Mouse (Mus musculus): ENCODE measurements around the gene Chd9. TPM values are rescaled to one million over a fixed set of nuclear protein-coding genes. Genes with fewer than 3 reads are reported as not detected.
"Not testable (repeated sequence)": the region's sequence is repeated elsewhere in the genome, so short reads cannot be mapped to it uniquely, and the experiment has no call there.

Chd9 gene
- polyA plus RNA-seq, 1 experiment from 2014 or later, result 43.9 TPM

DNA sequence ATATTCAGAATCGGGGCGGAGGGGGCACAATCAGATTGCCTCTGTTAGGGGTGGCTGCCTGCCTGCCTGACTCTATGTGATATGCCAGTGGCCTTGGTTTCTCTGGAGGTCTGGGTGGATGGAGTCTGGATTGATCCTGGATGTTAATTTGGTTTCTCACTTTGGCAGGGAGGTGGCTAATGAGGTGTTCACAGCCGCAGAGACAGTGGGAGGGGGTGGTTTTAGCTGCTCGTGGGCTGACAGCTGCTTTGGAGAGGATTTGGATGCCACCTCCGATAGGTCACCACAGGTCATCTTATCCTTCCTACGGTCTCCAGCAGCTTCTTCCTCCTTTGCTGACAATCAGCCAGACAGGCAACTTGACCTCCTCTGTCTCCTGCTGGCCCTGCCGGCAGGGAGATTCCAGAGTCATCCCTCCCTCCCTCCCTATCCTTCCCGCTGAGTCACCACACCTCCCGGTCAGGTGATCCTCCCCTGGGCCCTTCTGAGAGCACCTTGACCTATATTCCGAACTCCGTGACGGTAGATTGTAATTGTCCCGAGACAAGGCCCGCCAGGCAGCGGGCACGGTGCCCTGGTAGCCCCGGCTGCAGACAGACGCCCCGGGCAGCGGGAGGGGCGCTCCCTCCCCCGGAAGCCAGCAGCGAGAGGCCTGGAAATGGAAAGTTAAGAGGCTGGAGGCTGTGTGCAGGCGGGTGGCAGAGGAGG is 48.7 kb downstream of the Chd9 start:
- Histone ChIP-seq H3K4me1 (replicated peaks) (peaks cover 30% of the 10 kb centered on the region), H3K36me3 (no peaks in the 10 kb centered on the region), H3K4me2 (peak overlapping the region; percentile 81), H3K9me3 (replicated peaks) (no peaks in the 10 kb centered on the region), H3K9ac (peak overlapping the region; percentile 56), H3K27ac (peak overlapping the region; percentile 78), H3K4me3 (peak overlapping the region; percentile 57), H3K27me3 (no peaks in the 10 kb centered on the region)
- peak; percentile 80 for ATAC-seq (replicated peaks; ENCODE audit: insufficient number of reproducible peaks, insufficient read depth, low FRiP score, low read depth)
- 3% methylated on average over 24 of the region's 24 CpGs for WGBS

DNA sequence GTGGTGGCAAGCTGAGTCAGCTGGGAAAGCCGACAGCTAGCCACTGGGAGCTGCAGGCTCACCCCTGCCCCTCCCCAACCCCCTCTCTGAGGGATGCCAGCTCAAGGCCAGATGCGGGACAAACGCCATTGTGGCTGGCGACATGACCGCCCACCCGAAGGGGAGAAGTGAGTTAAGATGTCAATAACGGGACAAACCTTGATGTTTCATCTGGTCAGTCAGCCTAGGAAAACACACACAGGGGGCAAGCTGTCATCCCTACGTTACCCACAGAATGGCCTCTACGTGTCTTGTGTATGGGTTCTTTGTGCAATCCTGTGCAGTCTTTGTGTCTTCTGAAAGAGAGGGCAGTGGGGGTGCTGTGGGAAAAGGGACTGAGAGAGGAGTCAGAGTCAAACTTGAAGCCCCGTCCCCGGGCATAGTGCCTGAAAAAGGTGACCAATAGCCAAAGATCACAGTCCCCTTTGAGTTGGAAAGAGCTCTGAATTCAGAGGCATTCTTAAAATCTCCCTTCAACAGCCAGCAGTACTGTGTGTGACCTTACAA is 49.4 kb downstream of the Chd9 start:
- H3K4me1 ChIP-seq (replicated peaks), result peaks cover 30% of the 10 kb centered on the region
- peak overlapping the region; percentile 81 for H3K4me2 ChIP-seq
- no peaks in the 10 kb centered on the region for H3K27me3 ChIP-seq
- no peaks in the 10 kb centered on the region for H3K36me3 ChIP-seq
- WGBS, result 3% methylated on average over 11 of the region's 11 CpGs
- peak overlapping the region; percentile 78 for H3K27ac ChIP-seq
- peak overlapping the region; percentile 56 for H3K9ac ChIP-seq
- no peak for ATAC-seq (replicated peaks; ENCODE audit: insufficient number of reproducible peaks, insufficient read depth, low FRiP score, low read depth)
- no peaks in the 10 kb centered on the region for H3K9me3 ChIP-seq (replicated peaks)
- H3K4me3 ChIP-seq, result peak overlapping the region; percentile 57

DNA sequence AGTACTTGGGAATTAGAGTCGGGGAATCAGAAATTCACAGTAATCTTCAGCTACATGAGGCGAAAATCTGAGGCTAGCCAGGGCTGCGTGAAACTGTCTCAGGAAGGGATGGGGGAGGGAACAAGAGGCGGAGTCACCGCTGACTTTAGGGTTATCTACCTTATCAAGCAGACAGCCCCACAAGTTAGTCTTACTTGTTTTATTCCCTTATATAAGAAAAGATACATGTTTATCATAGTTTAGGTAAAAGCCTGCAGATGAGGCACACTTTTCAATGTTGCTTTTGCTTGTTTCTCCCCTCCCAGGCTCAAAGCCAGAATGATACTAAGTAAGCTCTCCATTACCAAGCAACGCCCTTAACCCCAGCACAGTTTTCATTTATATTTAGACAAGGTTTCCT is 50.4 kb downstream of the Chd9 start:
- H3K27ac ChIP-seq, result no peak overlapping the region
- H3K4me1 ChIP-seq (replicated peaks), result peaks cover 30% of the 10 kb centered on the region
- no peak overlapping the region for H3K4me3 ChIP-seq
- no peak overlapping the region for H3K9ac ChIP-seq
- ATAC-seq (replicated peaks; ENCODE audit: insufficient number of reproducible peaks, insufficient read depth, low FRiP score, low read depth), result no peak
- no peaks in the 10 kb centered on the region for H3K9me3 ChIP-seq (replicated peaks)
- H3K27me3 ChIP-seq, result no peaks in the 10 kb centered on the region
- H3K4me2 ChIP-seq, result no peak overlapping the region
- WGBS, result 58% methylated on average over 6 of the region's 6 CpGs
- no peaks in the 10 kb centered on the region for H3K36me3 ChIP-seq

DNA sequence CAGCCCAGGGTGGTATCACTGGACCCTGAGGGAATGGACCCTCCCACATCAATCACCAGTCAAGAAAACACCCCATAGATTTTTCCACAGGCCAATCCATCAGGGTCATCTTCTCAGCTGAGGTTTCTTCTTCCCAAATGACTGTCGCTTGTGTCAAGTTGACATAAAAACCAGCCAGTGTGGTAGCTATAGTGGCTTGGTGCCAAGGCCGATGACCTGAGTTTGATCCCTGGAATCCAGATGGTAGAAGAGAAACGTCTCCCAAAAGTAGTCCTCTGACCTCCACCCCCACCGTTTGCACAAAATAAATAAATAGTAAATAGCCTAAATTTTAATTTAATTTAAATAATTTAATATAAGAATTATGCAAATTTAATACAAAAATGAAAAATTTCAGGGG is 51.9 kb downstream of the Chd9 start:
- H3K27me3 ChIP-seq, result no peaks in the 10 kb centered on the region
- 70% methylated on average over 4 of the region's 4 CpGs for WGBS
- no peak overlapping the region for H3K9ac ChIP-seq
- H3K4me3 ChIP-seq, result no peak overlapping the region
- H3K9me3 ChIP-seq (replicated peaks), result no peaks in the 10 kb centered on the region
- peaks cover 30% of the 10 kb centered on the region for H3K4me1 ChIP-seq (replicated peaks)
- no peak overlapping the region for H3K4me2 ChIP-seq
- H3K36me3 ChIP-seq, result no peaks in the 10 kb centered on the region
- H3K27ac ChIP-seq, result no peak overlapping the region
- no peak for ATAC-seq (replicated peaks; ENCODE audit: insufficient number of reproducible peaks, insufficient read depth, low FRiP score, low read depth)

DNA sequence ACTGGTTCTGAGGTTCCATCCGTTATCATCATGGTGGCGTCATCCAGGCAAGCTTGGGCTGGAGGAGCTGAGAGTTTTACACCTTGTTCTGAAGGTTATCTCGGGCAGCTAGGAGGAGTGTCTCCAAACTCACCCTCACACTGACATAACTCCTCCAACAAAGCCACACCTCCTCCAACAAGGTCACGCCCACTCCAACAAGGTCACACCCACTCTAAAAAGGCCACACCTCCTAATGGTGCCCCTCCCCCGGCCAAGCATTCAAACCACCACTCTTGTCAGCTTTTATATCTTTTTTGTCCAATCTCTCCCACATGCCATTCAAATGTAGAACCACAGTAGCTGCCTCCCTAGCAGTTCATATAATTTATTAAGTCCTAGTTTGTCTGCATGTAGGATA is 53.0 kb downstream of the Chd9 start:
- no peak overlapping the region for H3K9ac ChIP-seq
- peaks cover 26% of the 10 kb centered on the region for H3K4me1 ChIP-seq (replicated peaks)
- no peak overlapping the region for H3K27ac ChIP-seq
- H3K36me3 ChIP-seq, result no peaks in the 10 kb centered on the region
- H3K9me3 ChIP-seq (replicated peaks), result no peaks in the 10 kb centered on the region
- H3K4me2 ChIP-seq, result no peak overlapping the region
- 79% methylated on average over 5 of the region's 5 CpGs for WGBS
- no peak for ATAC-seq (replicated peaks; ENCODE audit: insufficient number of reproducible peaks, insufficient read depth, low FRiP score, low read depth)
- no peaks in the 10 kb centered on the region for H3K27me3 ChIP-seq
- no peak overlapping the region for H3K4me3 ChIP-seq

DNA sequence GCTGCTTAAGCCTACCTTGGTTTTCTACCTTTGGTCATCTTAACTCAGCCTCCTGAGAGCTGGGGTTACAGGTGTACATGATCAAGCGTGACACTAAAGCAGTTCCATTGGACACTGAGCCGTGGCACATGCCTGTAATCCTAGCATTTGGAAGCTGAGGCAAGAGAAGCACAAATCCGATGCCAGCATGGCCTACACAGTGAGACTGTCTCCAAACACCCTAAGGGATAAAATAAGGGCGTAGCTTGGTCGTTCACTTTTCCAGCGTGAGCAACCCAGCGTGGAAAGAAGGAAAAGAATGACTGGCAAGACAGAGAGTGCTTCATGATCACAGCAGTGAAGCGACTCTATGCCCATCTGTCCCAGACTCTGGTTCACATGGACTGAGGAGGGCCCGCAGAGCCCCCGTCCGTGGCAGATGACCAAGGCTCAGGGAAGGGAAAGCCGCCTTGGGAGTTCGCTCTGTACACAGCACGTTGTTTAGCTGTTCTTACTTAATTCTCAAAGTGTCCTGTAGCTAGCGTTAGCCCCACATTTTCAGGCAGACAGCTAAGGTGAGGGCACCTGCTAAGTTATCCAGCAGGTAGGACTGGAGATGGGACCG is 54.0 kb downstream of the Chd9 start:
- Histone ChIP-seq H3K4me2 (no peak overlapping the region), H3K9ac (no peak overlapping the region), H3K4me3 (no peak overlapping the region), H3K9me3 (replicated peaks) (no peaks in the 10 kb centered on the region), H3K27ac (no peak overlapping the region), H3K27me3 (no peaks in the 10 kb centered on the region), H3K36me3 (no peaks in the 10 kb centered on the region), H3K4me1 (replicated peaks) (peaks cover 16% of the 10 kb centered on the region)
- no peak for ATAC-seq (replicated peaks; ENCODE audit: insufficient number of reproducible peaks, insufficient read depth, low FRiP score, low read depth)
- WGBS, result 88% methylated on average over 16 of the region's 16 CpGs

DNA sequence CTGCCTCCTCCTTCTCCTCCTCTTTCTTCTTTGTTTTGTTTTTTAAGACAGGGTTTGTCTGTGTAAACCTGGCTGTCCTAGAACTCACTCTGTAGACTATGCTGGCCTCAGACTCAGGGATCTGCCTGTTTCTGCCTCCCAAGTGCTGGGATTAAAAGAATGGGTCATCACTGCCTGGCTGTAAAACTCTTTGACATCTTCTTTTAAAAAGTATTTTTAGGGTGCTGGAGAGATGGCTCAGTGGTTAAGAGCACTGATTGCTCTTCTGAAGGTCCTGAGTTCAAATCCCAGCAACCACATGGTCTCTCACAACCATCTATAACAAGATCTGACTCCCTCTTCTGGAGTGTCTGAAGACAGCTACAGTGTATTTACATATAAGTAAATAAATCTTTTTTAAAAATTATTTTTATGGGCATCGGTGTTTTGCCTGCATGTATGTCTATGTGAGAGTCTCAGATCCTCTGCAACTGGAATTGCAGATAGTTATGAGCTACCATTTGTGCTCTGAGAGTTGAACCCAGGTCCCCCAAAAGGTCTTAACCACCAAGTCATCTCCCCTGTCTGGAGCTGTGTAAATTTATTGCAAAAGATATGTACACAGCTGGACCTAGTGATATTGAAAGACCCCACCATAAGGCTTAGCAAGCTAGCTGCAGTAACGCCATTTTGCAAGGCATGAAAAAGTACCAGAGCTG is 57.7 kb downstream of the Chd9 start:
- H3K36me3 ChIP-seq, result no peaks in the 10 kb centered on the region
- H3K27me3 ChIP-seq, result no peaks in the 10 kb centered on the region
- no peaks in the 10 kb centered on the region for H3K9me3 ChIP-seq (replicated peaks)
- ATAC-seq (replicated peaks; ENCODE audit: insufficient number of reproducible peaks, insufficient read depth, low FRiP score, low read depth), result no peak
- H3K4me3 ChIP-seq, result no peak overlapping the region
- H3K9ac ChIP-seq, result no peak overlapping the region
- no peak overlapping the region for H3K27ac ChIP-seq
- 75% methylated on average over 2 of the region's 2 CpGs for WGBS
- no peak overlapping the region for H3K4me2 ChIP-seq
- H3K4me1 ChIP-seq (replicated peaks), result no peaks in the 10 kb centered on the region

DNA sequence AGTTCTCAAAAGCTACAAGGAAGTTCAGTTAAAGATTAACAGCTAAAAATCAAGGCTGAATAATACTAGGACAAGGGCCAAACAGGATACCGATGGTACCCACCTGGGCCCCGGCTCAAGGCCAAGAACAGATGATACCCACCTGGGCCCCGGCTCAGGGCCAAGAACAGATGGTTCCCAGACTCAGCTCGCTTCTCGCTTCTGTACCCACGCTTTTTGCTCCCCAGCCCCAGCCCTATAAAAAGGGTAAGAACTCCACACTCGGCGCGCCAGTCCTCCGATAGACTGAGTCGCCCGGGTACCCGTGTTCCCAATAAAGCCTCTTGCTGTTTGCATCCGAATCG is 58.2 kb downstream of the Chd9 start:
- H3K4me1 ChIP-seq (replicated peaks); H3K4me2 ChIP-seq; H3K36me3 ChIP-seq; ATAC-seq (replicated peaks; ENCODE audit: insufficient number of reproducible peaks, insufficient read depth, low FRiP score, low read depth); H3K27me3 ChIP-seq; H3K27ac ChIP-seq; H3K4me3 ChIP-seq; H3K9ac ChIP-seq; H3K9me3 ChIP-seq (replicated peaks): not testable (repeated sequence)
- WGBS, result no CpG with 5 or more reads among the region's 15 CpGs

DNA sequence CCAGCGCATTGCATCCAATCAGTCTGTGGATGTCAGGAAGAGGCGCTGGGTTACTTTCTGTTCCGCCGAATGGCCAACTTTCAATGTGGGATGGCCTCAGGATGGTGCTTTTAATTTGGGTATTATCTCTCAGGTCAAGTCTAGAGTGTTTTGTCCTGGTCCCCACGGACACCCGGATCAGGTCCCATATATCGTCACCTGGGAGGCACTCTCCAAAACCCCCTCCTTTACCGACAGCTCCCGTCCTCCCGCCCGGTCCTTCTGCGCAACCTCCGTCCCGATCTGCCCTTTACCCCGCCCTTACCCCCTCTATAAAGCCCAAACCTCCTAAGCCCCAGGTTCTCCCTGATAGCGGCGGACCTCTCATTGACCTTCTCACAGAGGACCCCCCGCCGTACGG is 59.2 kb downstream of the Chd9 start:
- H3K36me3 ChIP-seq; ATAC-seq (replicated peaks; ENCODE audit: insufficient number of reproducible peaks, insufficient read depth, low FRiP score, low read depth); H3K27me3 ChIP-seq; H3K9me3 ChIP-seq (replicated peaks); H3K4me1 ChIP-seq (replicated peaks); H3K27ac ChIP-seq; H3K4me2 ChIP-seq; H3K9ac ChIP-seq: not testable (repeated sequence)
- peak overlapping the region; percentile 45 for H3K4me3 ChIP-seq
- no CpG with 5 or more reads among the region's 20 CpGs for WGBS

DNA sequence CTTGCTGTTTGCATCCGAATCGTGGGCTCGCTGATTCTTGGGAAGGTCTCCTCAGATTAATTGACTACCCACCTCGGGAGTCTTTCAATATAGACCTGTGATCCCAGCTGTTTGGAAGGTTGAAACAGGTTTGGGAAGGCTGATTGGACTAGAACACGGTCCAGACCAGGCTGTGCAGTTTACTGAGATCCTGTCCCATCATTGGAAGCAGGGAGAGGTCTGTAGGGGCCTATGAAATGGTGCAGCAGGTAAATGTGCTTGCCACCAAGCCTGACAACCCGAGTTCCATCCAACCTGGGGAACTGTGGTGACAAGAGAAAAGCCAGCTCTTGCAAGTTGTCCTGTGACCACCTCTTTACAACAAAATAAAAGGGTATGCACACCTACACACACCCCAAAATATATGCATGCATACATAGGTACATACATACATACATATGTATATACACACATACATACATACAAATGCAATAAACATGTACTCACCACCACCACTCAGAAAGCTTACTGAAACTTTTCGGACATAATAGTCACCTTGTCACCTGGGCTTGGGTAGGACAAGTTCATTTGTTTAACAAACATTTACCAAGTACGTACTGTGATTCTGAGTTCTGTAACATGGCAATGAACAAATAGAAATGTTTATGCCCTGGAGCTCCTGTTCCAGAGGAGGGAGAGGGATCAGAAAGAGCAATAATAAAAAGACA is 63.9 kb downstream of the Chd9 start:
- no peak for ATAC-seq (replicated peaks; ENCODE audit: insufficient number of reproducible peaks, insufficient read depth, low FRiP score, low read depth)
- Histone ChIP-seq H3K4me2 (no peak overlapping the region), H3K36me3 (no peaks in the 10 kb centered on the region), H3K27me3 (no peaks in the 10 kb centered on the region), H3K27ac (no peak overlapping the region), H3K9me3 (replicated peaks) (no peaks in the 10 kb centered on the region), H3K4me3 (no peak overlapping the region), H3K4me1 (replicated peaks) (peaks cover 4% of the 10 kb centered on the region), H3K9ac (no peak overlapping the region)
- WGBS, result 87% methylated on average over 8 of the region's 8 CpGs

DNA sequence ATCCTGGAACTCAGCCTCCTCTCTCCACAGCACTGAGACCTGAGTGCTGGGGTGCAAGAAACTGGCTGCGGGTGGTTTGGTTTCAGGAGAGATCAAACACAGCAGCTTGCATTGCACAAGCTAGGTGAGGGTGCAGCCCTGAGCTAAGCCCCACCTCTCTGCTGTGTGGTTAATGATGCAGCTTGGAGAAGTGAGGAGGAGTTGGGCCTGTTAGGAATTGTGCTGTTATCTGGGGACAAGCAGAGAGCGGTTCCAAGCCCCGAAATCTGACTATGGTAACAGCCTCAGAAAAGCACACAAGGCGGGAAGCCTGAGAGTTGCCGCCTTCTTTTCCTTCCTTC is 64.4 kb downstream of the Chd9 start:
- H3K27ac ChIP-seq, result no peak overlapping the region
- no peaks in the 10 kb centered on the region for H3K27me3 ChIP-seq
- no peak overlapping the region for H3K4me3 ChIP-seq
- no peaks in the 10 kb centered on the region for H3K9me3 ChIP-seq (replicated peaks)
- WGBS, result 77% methylated on average over 5 of the region's 5 CpGs
- ATAC-seq (replicated peaks; ENCODE audit: insufficient number of reproducible peaks, insufficient read depth, low FRiP score, low read depth), result no peak
- H3K4me2 ChIP-seq, result no peak overlapping the region
- H3K36me3 ChIP-seq, result no peaks in the 10 kb centered on the region
- no peak overlapping the region for H3K9ac ChIP-seq
- peaks cover 4% of the 10 kb centered on the region for H3K4me1 ChIP-seq (replicated peaks)

Measured in heart, embryonic 15.5 days (tissue).